Mouse (Mus musculus): ENCODE measurements around the gene Slc36a4.

DNA sequence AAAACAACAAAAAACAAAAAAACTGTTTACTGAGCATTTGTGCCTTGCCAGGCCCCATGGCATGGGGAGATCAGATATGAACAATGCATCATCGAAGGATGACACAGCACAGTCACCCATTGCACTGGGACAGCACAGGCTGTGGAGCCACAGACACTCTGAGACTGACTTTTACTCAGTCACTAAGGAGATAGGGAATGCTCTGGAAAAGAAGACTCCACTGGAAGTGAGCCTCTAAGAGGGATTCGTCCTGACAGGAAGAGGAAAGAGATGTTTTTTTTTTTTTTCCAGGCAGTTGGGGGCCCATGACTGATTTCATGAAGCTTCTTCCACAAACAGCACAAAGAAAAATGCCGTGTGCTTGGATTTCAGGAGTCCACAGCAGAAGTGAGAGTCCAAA is 40.1 kb upstream of the Slc36a4 start:
- TF ChIP-seq POLR2A (IDR thresholded peaks at IDR 0.05; ENCODE audit: insufficient read depth, low read depth, low read length), result no peak
- TF ChIP-seq CTCF (IDR thresholded peaks at IDR 0.05), result no peak

Measured in heart, adult 2 months (tissue).